Mouse (Mus musculus): ENCODE data around the gene Olfr1121. TPM values are rescaled to one million over a fixed set of nuclear protein-coding genes. Genes with fewer than 3 reads are reported as not detected.
"Not testable (repeated sequence)": the region's sequence is repeated elsewhere in the genome, so short reads cannot be mapped to it uniquely, and the experiment has no call there.

Gene Olfr1121
- not detected in 2 replicates for polyA plus RNA-seq (2016; fragmentation: Nextera tagmentation; extraction: Ambion mirVana)

DNA sequence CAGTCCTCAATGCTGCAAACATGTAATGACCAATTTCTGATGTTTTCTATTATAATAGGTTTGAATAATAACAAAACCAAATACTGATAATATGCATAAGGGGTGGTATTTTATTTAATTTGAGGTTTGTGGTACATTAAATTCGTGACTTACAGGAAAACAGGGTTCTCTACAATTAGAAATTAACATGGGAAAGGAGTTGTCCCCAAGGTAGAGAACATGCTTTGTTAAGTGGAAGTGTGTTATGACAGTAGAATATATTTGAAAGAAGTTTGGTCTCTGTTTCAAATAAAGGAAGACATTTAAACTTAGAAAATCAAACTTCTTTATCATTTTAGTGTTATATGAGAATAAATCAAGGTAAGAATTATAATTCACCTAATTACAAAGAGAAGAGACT lies at the start of gene Olfr1121:
Gene Olfr1121 (plus strand): TSS at position 301 of the 400 bp plus-strand sequence.
- Histone ChIP-seq H3K27ac (no peak within 1 kb of the TSS), H3K36me3 (no peaks in the 10 kb centered on the region), H3K27me3 (ENCODE audit: low read depth, poor library complexity, severe bottlenecking) (no peaks in the 10 kb centered on the region), H3K4me1 (no peaks in the 10 kb centered on the region), H3K4me3 (no peak within 1 kb of the TSS), H3K9me3 (replicated peaks) (no peaks in the 10 kb centered on the region)
- WGBS = 56% methylated on average over 1 of the region's 1 CpGs
- DNase-seq (ENCODE audit: low spot score) = no peak

- no peaks in the 10 kb centered on the region for H3K4me1 ChIP-seq
- no peak within 1 kb of the TSS for H3K27ac ChIP-seq
- WGBS = 77% methylated on average over 2 of the region's 2 CpGs
- no peak within 1 kb of the TSS for H3K4me3 ChIP-seq
- no peaks in the 10 kb centered on the region for H3K36me3 ChIP-seq
- no peaks in the 10 kb centered on the region for H3K9me3 ChIP-seq (replicated peaks)
- no peak for DNase-seq (ENCODE audit: low spot score)
- H3K27me3 ChIP-seq (ENCODE audit: low read depth, poor library complexity, severe bottlenecking) = no peaks in the 10 kb centered on the region
These were observed 15.2 kb upstream of the Olfr1121 start, which contains the start of gene Olfr1120 for GRCm38 (mm10) chr2:87354515-87354914. Gene Olfr1120 (plus strand): TSS chr2:87354815.

DNA sequence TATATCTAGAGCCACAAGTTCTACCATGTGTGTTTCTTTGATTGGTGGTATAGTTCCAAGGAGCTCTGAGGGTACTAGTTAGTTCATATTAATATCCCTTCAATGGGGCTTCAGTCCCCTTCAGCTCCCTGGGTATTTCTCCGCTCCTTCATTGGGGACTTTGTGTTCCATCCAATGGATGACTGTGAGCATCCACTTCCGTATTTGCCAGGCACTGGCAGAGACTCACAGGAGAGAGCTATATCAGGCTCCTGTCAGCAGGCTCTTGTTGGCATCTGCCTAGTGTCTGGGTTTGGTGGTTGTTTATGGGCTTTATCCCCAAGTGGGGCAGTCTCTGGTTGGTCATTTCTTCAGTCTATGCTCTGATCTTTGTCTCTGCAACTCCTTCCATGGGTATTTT lies 9.6 kb upstream of the Olfr1121 start:
- H3K27ac ChIP-seq = not testable (repeated sequence)
- WGBS = 92% methylated on average over 2 of the region's 2 CpGs

GRCm38 (mm10) chr2:87371726-87372125 lies 2.0 kb downstream of the Olfr1121 start:
- no peaks in the 10 kb centered on the region for H3K4me1 ChIP-seq
- H3K4me3 ChIP-seq = no peak overlapping the region
- no peaks in the 10 kb centered on the region for H3K27me3 ChIP-seq (ENCODE audit: low read depth, poor library complexity, severe bottlenecking)
- no peaks in the 10 kb centered on the region for H3K9me3 ChIP-seq (replicated peaks)
- 94% methylated on average over 4 of the region's 4 CpGs for WGBS
- DNase-seq (ENCODE audit: low spot score) = no peak
- H3K27ac ChIP-seq = no peak overlapping the region
- no peaks in the 10 kb centered on the region for H3K36me3 ChIP-seq

More for the DNA sequence above, 9.6 kb upstream of the Olfr1121 start:
- not testable (repeated sequence) for H3K9me3 ChIP-seq (replicated peaks); H3K4me1 ChIP-seq; H3K4me3 ChIP-seq; H3K36me3 ChIP-seq; DNase-seq (ENCODE audit: low spot score); H3K27me3 ChIP-seq (ENCODE audit: low read depth, poor library complexity, severe bottlenecking)

GRCm38 (mm10) chr2:87383935-87384334 lies 14.2 kb downstream of the Olfr1121 start:
- H3K27ac ChIP-seq = no peak overlapping the region
- no peaks in the 10 kb centered on the region for H3K4me1 ChIP-seq
- no peak for DNase-seq (ENCODE audit: low spot score)
- no peaks in the 10 kb centered on the region for H3K27me3 ChIP-seq (ENCODE audit: low read depth, poor library complexity, severe bottlenecking)
- WGBS = 93% methylated on average over 2 of the region's 2 CpGs
- H3K4me3 ChIP-seq = no peak overlapping the region
- H3K9me3 ChIP-seq (replicated peaks) = no peaks in the 10 kb centered on the region
- no peaks in the 10 kb centered on the region for H3K36me3 ChIP-seq

GRCm38 (mm10) chr2:87385549-87385948 lies 15.9 kb downstream of the Olfr1121 start, which contains the start of gene Olfr1122:
Gene Olfr1122 (plus strand): TSS chr2:87385849.
- H3K27me3 ChIP-seq (ENCODE audit: low read depth, poor library complexity, severe bottlenecking) = no peaks in the 10 kb centered on the region
- H3K4me1 ChIP-seq = no peaks in the 10 kb centered on the region
- DNase-seq (ENCODE audit: low spot score) = no peak
- no peak within 1 kb of the TSS for H3K27ac ChIP-seq
- 96% methylated on average over 2 of the region's 2 CpGs for WGBS
- no peak within 1 kb of the TSS for H3K4me3 ChIP-seq
- H3K9me3 ChIP-seq (replicated peaks) = no peaks in the 10 kb centered on the region
- no peaks in the 10 kb centered on the region for H3K36me3 ChIP-seq

DNA sequence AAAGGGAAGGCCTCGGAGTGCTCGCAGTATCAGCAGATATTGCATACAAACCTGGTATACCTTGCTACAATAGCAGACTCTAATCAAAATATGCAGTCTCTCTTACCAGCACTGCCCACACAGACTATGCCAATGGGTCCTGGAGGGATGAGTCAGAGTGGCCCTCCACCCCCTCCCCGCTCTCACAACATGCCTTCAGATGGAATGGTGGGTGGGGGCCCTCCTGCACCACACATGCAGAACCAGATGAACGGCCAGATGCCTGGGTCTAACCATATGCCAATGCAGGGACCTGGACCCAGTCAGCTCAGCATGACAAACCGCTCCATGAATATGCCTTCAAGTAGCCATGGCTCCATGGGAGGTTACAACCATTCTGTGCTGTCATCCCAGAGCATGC lies 23.9 kb downstream of the Olfr1121 start:
- 98% methylated on average over 5 of the region's 5 CpGs for WGBS
- H3K4me3 ChIP-seq; DNase-seq (ENCODE audit: low spot score); H3K27ac ChIP-seq; H3K4me1 ChIP-seq; H3K9me3 ChIP-seq (replicated peaks); H3K27me3 ChIP-seq (ENCODE audit: low read depth, poor library complexity, severe bottlenecking); H3K36me3 ChIP-seq: not testable (repeated sequence)

GRCm38 (mm10) chr2:87394686-87395085 lies 25.0 kb downstream of the Olfr1121 start:
- DNase-seq (ENCODE audit: low spot score); H3K9me3 ChIP-seq (replicated peaks); H3K4me3 ChIP-seq; H3K4me1 ChIP-seq; H3K27ac ChIP-seq; H3K27me3 ChIP-seq (ENCODE audit: low read depth, poor library complexity, severe bottlenecking); H3K36me3 ChIP-seq: not testable (repeated sequence)
- WGBS = 87% methylated on average over 7 of the region's 7 CpGs

DNA sequence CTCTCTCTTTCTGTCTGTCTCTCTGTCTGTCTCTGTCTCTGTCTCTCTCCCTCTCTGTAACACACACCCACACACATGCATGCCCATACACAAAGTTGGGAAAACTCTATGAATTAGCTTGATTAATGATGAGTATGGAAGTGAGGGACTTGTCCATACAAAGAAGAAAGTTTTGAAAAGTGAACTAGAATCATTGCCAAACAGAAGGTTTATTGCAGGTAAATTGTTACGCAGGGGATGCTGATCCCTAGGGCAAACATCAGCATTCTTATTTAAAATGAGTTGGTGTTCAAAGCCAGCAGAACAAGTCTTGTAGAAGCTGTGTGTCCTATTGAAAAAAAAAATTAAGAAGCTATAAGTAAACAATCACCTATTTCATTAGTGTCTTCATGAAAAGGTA lies 46.6 kb downstream of the Olfr1121 start, which contains the start of gene Olfr1123:
Gene Olfr1123 (plus strand): TSS at position 301 of the 400 bp plus-strand sequence.
- no peak for DNase-seq (ENCODE audit: low spot score)
- Histone ChIP-seq H3K27ac (no peak within 1 kb of the TSS), H3K27me3 (ENCODE audit: low read depth, poor library complexity, severe bottlenecking) (no peaks in the 10 kb centered on the region), H3K4me1 (no peaks in the 10 kb centered on the region), H3K36me3 (no peaks in the 10 kb centered on the region), H3K9me3 (replicated peaks) (no peaks in the 10 kb centered on the region), H3K4me3 (no peak within 1 kb of the TSS)
- WGBS = 90% methylated on average over 1 of the region's 1 CpGs

Other genes with a start within 250 kb of the Olfr1121 start
- not detected in 2 replicates for gene Olfr1110, start 229.6 kb upstream of the Olfr1121 start, polyA plus RNA-seq (2016; fragmentation: Nextera tagmentation; extraction: Ambion mirVana)
- gene Olfr1111, start 217.3 kb upstream of the Olfr1121 start, polyA plus RNA-seq (2016; fragmentation: Nextera tagmentation; extraction: Ambion mirVana) = not detected in 2 replicates
- gene Olfr1112, start 182.1 kb upstream of the Olfr1121 start, polyA plus RNA-seq (2016; fragmentation: Nextera tagmentation; extraction: Ambion mirVana) = not detected in 2 replicates
- gene Olfr1113, start 160.9 kb upstream of the Olfr1121 start, polyA plus RNA-seq (2016; fragmentation: Nextera tagmentation; extraction: Ambion mirVana) = not detected in 2 replicates
- not detected in 2 replicates for gene Olfr1115, start 121.9 kb upstream of the Olfr1121 start, polyA plus RNA-seq (2016; fragmentation: Nextera tagmentation; extraction: Ambion mirVana)
- gene Olfr1116, start 102.4 kb upstream of the Olfr1121 start, polyA plus RNA-seq (2016; fragmentation: Nextera tagmentation; extraction: Ambion mirVana) = not detected in 2 replicates
- gene Olfr1118, start 62.3 kb upstream of the Olfr1121 start, polyA plus RNA-seq (2016; fragmentation: Nextera tagmentation; extraction: Ambion mirVana) = not detected in 2 replicates
- gene Olfr1120, start 15.1 kb upstream of the Olfr1121 start, polyA plus RNA-seq (2016; fragmentation: Nextera tagmentation; extraction: Ambion mirVana) = not detected in 2 replicates
- not detected in 2 replicates for gene Olfr1122, start 16.0 kb downstream of the Olfr1121 start, polyA plus RNA-seq (2016; fragmentation: Nextera tagmentation; extraction: Ambion mirVana)
- gene Olfr1123, start 46.7 kb downstream of the Olfr1121 start, polyA plus RNA-seq (2016; fragmentation: Nextera tagmentation; extraction: Ambion mirVana) = not detected in 2 replicates
- gene Olfr1124, start 60.4 kb downstream of the Olfr1121 start, polyA plus RNA-seq (2016; fragmentation: Nextera tagmentation; extraction: Ambion mirVana) = 0.06 and 0.11 TPM in 2 replicates
- not detected in 2 replicates for gene Olfr1126, start 84.1 kb downstream of the Olfr1121 start, polyA plus RNA-seq (2016; fragmentation: Nextera tagmentation; extraction: Ambion mirVana)
- not detected in 2 replicates for gene Pramel7, start 127.2 kb downstream of the Olfr1121 start, polyA plus RNA-seq (2016; fragmentation: Nextera tagmentation; extraction: Ambion mirVana)
- not detected in 2 replicates for gene Pramel6, start 136.7 kb downstream of the Olfr1121 start, polyA plus RNA-seq (2016; fragmentation: Nextera tagmentation; extraction: Ambion mirVana)
- gene Olfr153, start 161.9 kb downstream of the Olfr1121 start, polyA plus RNA-seq (2016; fragmentation: Nextera tagmentation; extraction: Ambion mirVana) = not detected in 2 replicates
- gene Olfr1128, start 175.6 kb downstream of the Olfr1121 start, polyA plus RNA-seq (2016; fragmentation: Nextera tagmentation; extraction: Ambion mirVana) = not detected in 2 replicates
- gene Olfr1129, start 204.0 kb downstream of the Olfr1121 start, polyA plus RNA-seq (2016; fragmentation: Nextera tagmentation; extraction: Ambion mirVana) = not detected in 2 replicates
- not detected in 2 replicates for gene Olfr1130, start 236.3 kb downstream of the Olfr1121 start, polyA plus RNA-seq (2016; fragmentation: Nextera tagmentation; extraction: Ambion mirVana)

All from limb, embryonic 10.5 days (tissue).